12 mouse cellular contexts compared by ENCODE assay signal in genomic region chr11:115092140-115092539, GRCm38 (mm10). TPM values are rescaled to one million over a fixed set of nuclear protein-coding genes. Genes with fewer than 3 reads are reported as not detected.
DNase-seq lines count a peak whose midpoint lies in the region; ATAC-seq and TF ChIP-seq lines count a peak whose summit lies in the region.
"Had no signal": no experiment of that assay in that cellular context is flagged by ENCODE, and none has a peak within 500 bp of the region (broad histone marks: within the 10 kb centered on the region; RNA-seq: fewer than 3 reads in every experiment).

No protein-coding gene starts in this region.

- 0 out of 2 replicates have a peak, but pooled peaks cover 4% of the 10 kb centered on the region for H3K4me1 ChIP-seq in intestine, embryonic 14.5 days (replicated peaks; ENCODE audit: control insufficient read depth, insufficient read depth, low read length)
- no peaks in the 10 kb centered on the region for H3K4me1 ChIP-seq in intestine, postnatal 0 days (replicated peaks; ENCODE audit: control insufficient read depth, insufficient read depth, low read length)
- peaks cover 10% of the 10 kb centered on the region for H3K4me1 ChIP-seq in embryonic facial prominence, embryonic 13.5 days
- H3K4me1 ChIP-seq in hindbrain, embryonic 11.5 days (replicated peaks; ENCODE audit: control insufficient read depth, insufficient read depth, low read length): peaks cover 2% of the 10 kb centered on the region; the same call in 1 of the 2 replicates
- no peaks in the 10 kb centered on the region; the same call in 1 of the 2 replicates for H3K4me1 ChIP-seq in midbrain, embryonic 14.5 days (ENCODE audit: control insufficient read depth, insufficient read depth, low read length)

- no peak for ATAC-seq in intestine, embryonic 14.5 days (replicated peaks; ENCODE audit: low FRiP score, low TSS enrichment, low read depth)
- no peak for ATAC-seq in intestine, postnatal 0 days
- no peak for ATAC-seq in embryonic facial prominence, embryonic 13.5 days (ENCODE audit: insufficient number of reproducible peaks, insufficient read depth, low FRiP score, low TSS enrichment, low read depth)
- ATAC-seq in hindbrain, embryonic 11.5 days (ENCODE audit: low FRiP score): no peak
- no peak for ATAC-seq in midbrain, embryonic 14.5 days (ENCODE audit: low FRiP score, low TSS enrichment)
- ATAC-seq in granulocyte monocyte progenitor cell, adult 5-6 weeks (replicated peaks; ENCODE audit: poor library complexity, severe bottlenecking): no peak

- no peak overlapping the region; the same call in 1 of the 2 replicates for H3K4me3 ChIP-seq in intestine, embryonic 14.5 days (ENCODE audit: low read depth, low read length)
- H3K4me3 ChIP-seq in intestine, postnatal 0 days (ENCODE audit: low read depth, low read length): no peak overlapping the region
- 0 out of 2 replicates have a peak overlapping the region, but pooled peaks have one; percentile 4 for H3K4me3 ChIP-seq in embryonic facial prominence, embryonic 13.5 days
- peak overlapping the region; percentile 27; the same call in 1 of the 2 replicates for H3K4me3 ChIP-seq in hindbrain, embryonic 11.5 days (ENCODE audit: low read depth, low read length)
- no peak overlapping the region for H3K4me3 ChIP-seq in midbrain, embryonic 14.5 days (replicated peaks; ENCODE audit: low read depth, low read length)

- H3K9me3 ChIP-seq in intestine, embryonic 14.5 days (ENCODE audit: control insufficient read depth, low read length): 0 out of 2 replicates have a peak, but pooled peaks cover 3% of the 10 kb centered on the region
- H3K9me3 ChIP-seq in intestine, postnatal 0 days (ENCODE audit: control insufficient read depth): no peaks in the 10 kb centered on the region
- 0 out of 2 replicates have a peak, but pooled peaks cover 3% of the 10 kb centered on the region for H3K9me3 ChIP-seq in embryonic facial prominence, embryonic 13.5 days
- no peaks in the 10 kb centered on the region for H3K9me3 ChIP-seq in hindbrain, embryonic 11.5 days (ENCODE audit: control insufficient read depth, low read length)
- no peaks in the 10 kb centered on the region for H3K9me3 ChIP-seq in midbrain, embryonic 14.5 days (ENCODE audit: control insufficient read depth, low read length)

- no peak overlapping the region for H3K9ac ChIP-seq in intestine, embryonic 14.5 days (ENCODE audit: low read length)
- H3K9ac ChIP-seq in intestine, postnatal 0 days (ENCODE audit: low read depth, low read length): no peak overlapping the region
- no peak overlapping the region for H3K9ac ChIP-seq in embryonic facial prominence, embryonic 13.5 days
- H3K9ac ChIP-seq in hindbrain, embryonic 11.5 days (ENCODE audit: low read depth, low read length): no peak overlapping the region
- no peak overlapping the region; the same call in 1 of the 2 replicates for H3K9ac ChIP-seq in midbrain, embryonic 14.5 days (replicated peaks; ENCODE audit: low read length)

- H3K27ac ChIP-seq in intestine, embryonic 14.5 days (ENCODE audit: low read depth): no peak overlapping the region
- no peak overlapping the region for H3K27ac ChIP-seq in intestine, postnatal 0 days (ENCODE audit: low read depth, low read length)
- no peak overlapping the region for H3K27ac ChIP-seq in embryonic facial prominence, embryonic 13.5 days
- H3K27ac ChIP-seq in hindbrain, embryonic 11.5 days (ENCODE audit: low read depth, low read length): no peak overlapping the region
- no peak overlapping the region for H3K27ac ChIP-seq in midbrain, embryonic 14.5 days (replicated peaks; ENCODE audit: low read depth, low read length)

- no peak for DNase-seq in intestine, embryonic 14.5 days (ENCODE audit: low spot score)
- DNase-seq in hindbrain, embryonic 11.5 days (ENCODE audit: low spot score): no peak
- DNase-seq in midbrain, embryonic 14.5 days: no peak
- DNase-seq in adrenal gland, adult 2 months: no peak
- DNase-seq in layer of hippocampus, postnatal 14 days (ENCODE audit: low spot score in 2 of 2): no peak
- DNase-seq: heart, adult 18-20 months; left cerebral cortex, postnatal 4 days; lung, adult 18-20 months had no signal

- peaks cover 20% of the 10 kb centered on the region for H3K27me3 ChIP-seq in intestine, embryonic 14.5 days (replicated peaks; ENCODE audit: control insufficient read depth, insufficient read depth, low read length)
- H3K27me3 ChIP-seq in intestine, postnatal 0 days (replicated peaks; ENCODE audit: control insufficient read depth, insufficient read depth, low read length): peaks cover 19% of the 10 kb centered on the region; the same call in 1 of the 2 replicates
- peaks cover 44% of the 10 kb centered on the region for H3K27me3 ChIP-seq in embryonic facial prominence, embryonic 13.5 days
- peaks cover 24% of the 10 kb centered on the region for H3K27me3 ChIP-seq in hindbrain, embryonic 11.5 days (ENCODE audit: control insufficient read depth, insufficient read depth, low read length)
- H3K27me3 ChIP-seq in midbrain, embryonic 14.5 days (ENCODE audit: control insufficient read depth, insufficient read depth, low read length): peaks cover 17% of the 10 kb centered on the region

- H3K36me3 ChIP-seq in intestine, embryonic 14.5 days (ENCODE audit: control insufficient read depth, insufficient read depth, low read length): no peaks in the 10 kb centered on the region
- H3K36me3 ChIP-seq in intestine, postnatal 0 days (ENCODE audit: control insufficient read depth, insufficient read depth): no peaks in the 10 kb centered on the region
- H3K36me3 ChIP-seq in embryonic facial prominence, embryonic 13.5 days: no peaks in the 10 kb centered on the region
- no peaks in the 10 kb centered on the region for H3K36me3 ChIP-seq in hindbrain, embryonic 11.5 days (ENCODE audit: control insufficient read depth, insufficient read depth, low read length)
- H3K36me3 ChIP-seq in midbrain, embryonic 14.5 days (ENCODE audit: control insufficient read depth, insufficient read depth, low read length): no peaks in the 10 kb centered on the region

- peak overlapping the region; percentile 32 for H3K4me2 ChIP-seq in intestine, embryonic 14.5 days (ENCODE audit: low read length)
- H3K4me2 ChIP-seq in intestine, postnatal 0 days (replicated peaks; ENCODE audit: low read depth): no peak overlapping the region
- H3K4me2 ChIP-seq in embryonic facial prominence, embryonic 13.5 days: peak overlapping the region; percentile 48
- H3K4me2 ChIP-seq in hindbrain, embryonic 11.5 days (replicated peaks; ENCODE audit: low read depth, low read length): peak overlapping the region; percentile 48
- peak overlapping the region; percentile 53 for H3K4me2 ChIP-seq in midbrain, embryonic 14.5 days (ENCODE audit: low read length)

- no peak for TF ChIP-seq CTCF in intestine, postnatal 0 days (IDR thresholded peaks at IDR 0.05; ENCODE audit: low read depth)

- 17% methylated on average over 4 of the region's 4 CpGs for WGBS in intestine, embryonic 14.5 days
- 24% methylated on average over 4 of the region's 4 CpGs for WGBS in intestine, postnatal 0 days
- 15% methylated on average over 4 of the region's 4 CpGs for WGBS in embryonic facial prominence, embryonic 13.5 days
- 9% methylated on average over 4 of the region's 4 CpGs for WGBS in hindbrain, embryonic 11.5 days
- WGBS in midbrain, embryonic 14.5 days: 16% methylated on average over 4 of the region's 4 CpGs

RNA-seq across cellular contexts. Expression of gene Rab37, which starts 0.9 kb away (rescaled TPM):
- polyA plus RNA-seq in intestine, embryonic 14.5 days (2014; fragmentation: Nextera tagmentation; extraction: Ambion mirVana): 3.3 and 5.0 TPM in 2 replicates
- polyA plus RNA-seq in intestine, postnatal 0 days (2015; fragmentation: Nextera tagmentation; extraction: Ambion mirVana): 3.7 and 3.9 TPM in 2 replicates
- polyA plus RNA-seq in embryonic facial prominence, embryonic 13.5 days (2015; fragmentation: Nextera tagmentation; extraction: Ambion mirVana): 0.89 and 0.98 TPM in 2 replicates
- polyA plus RNA-seq in hindbrain, embryonic 11.5 days (2014; fragmentation: Nextera tagmentation; extraction: Ambion mirVana): 0.42 and 0.85 TPM in 2 replicates
- polyA plus RNA-seq in midbrain, embryonic 14.5 days (2014; fragmentation: Nextera tagmentation; extraction: Ambion mirVana): 0.26 and 0.83 TPM in 2 replicates
- total RNA-seq in adrenal gland, adult 2 months (2021): under 1 TPM; 0.55 to 0.58 TPM
- polyA plus RNA-seq in adrenal gland, adult 2 months (2012; rRNA removed): 0.15 and 0.36 TPM in 2 replicates
- total RNA-seq in layer of hippocampus, postnatal 14 days (2021): 1 to 10 TPM; 1.6 to 5.1 TPM
- total RNA-seq in granulocyte monocyte progenitor cell, adult 5-6 weeks (2014; fragmentation: Nextera tagmentation): 6.5 and 15.1 TPM in 2 replicates
- total RNA-seq in granulocyte monocyte progenitor cell, adult 5-6 weeks (2017): 7.1 and 10.0 TPM in 2 replicates

RNA-seq across cellular contexts. Expression of gene Cd300e, which starts 30.2 kb away (rescaled TPM):
- 0.08 and 0.19 TPM in 2 replicates for polyA plus RNA-seq in intestine, embryonic 14.5 days (2014; fragmentation: Nextera tagmentation; extraction: Ambion mirVana)
- 0.09 and 0.13 TPM in 2 replicates for polyA plus RNA-seq in intestine, postnatal 0 days (2015; fragmentation: Nextera tagmentation; extraction: Ambion mirVana)
- not detected in 2 replicates for polyA plus RNA-seq in embryonic facial prominence, embryonic 13.5 days (2015; fragmentation: Nextera tagmentation; extraction: Ambion mirVana)
- not detected in 2 replicates for polyA plus RNA-seq in hindbrain, embryonic 11.5 days (2014; fragmentation: Nextera tagmentation; extraction: Ambion mirVana)
- polyA plus RNA-seq in midbrain, embryonic 14.5 days (2014; fragmentation: Nextera tagmentation; extraction: Ambion mirVana): not detected in 2 replicates
- under 1 TPM; 0.78 to 0.86 TPM for total RNA-seq in adrenal gland, adult 2 months (2021)
- 0.04 TPM in 1 of 2 replicates, not detected in the other for polyA plus RNA-seq in adrenal gland, adult 2 months (2012; rRNA removed)
- not detected for total RNA-seq in layer of hippocampus, postnatal 14 days (2021)
- not detected in 2 replicates for total RNA-seq in granulocyte monocyte progenitor cell, adult 5-6 weeks (2014; fragmentation: Nextera tagmentation)
- total RNA-seq in granulocyte monocyte progenitor cell, adult 5-6 weeks (2017): not detected in 2 replicates
- total RNA-seq: left cerebral cortex, postnatal 4 days had no signal

RNA-seq across cellular contexts. Expression of gene Cd300lf, which starts 41.7 kb away (rescaled TPM):
- 0.27 and 1.0 TPM in 2 replicates for polyA plus RNA-seq in intestine, embryonic 14.5 days (2014; fragmentation: Nextera tagmentation; extraction: Ambion mirVana)
- 1.1 and 1.3 TPM in 2 replicates for polyA plus RNA-seq in intestine, postnatal 0 days (2015; fragmentation: Nextera tagmentation; extraction: Ambion mirVana)
- polyA plus RNA-seq in embryonic facial prominence, embryonic 13.5 days (2015; fragmentation: Nextera tagmentation; extraction: Ambion mirVana): 0.38 and 0.56 TPM in 2 replicates
- 0.22 TPM in 1 of 2 replicates, not detected in the other for polyA plus RNA-seq in hindbrain, embryonic 11.5 days (2014; fragmentation: Nextera tagmentation; extraction: Ambion mirVana)
- not detected in 2 replicates for polyA plus RNA-seq in midbrain, embryonic 14.5 days (2014; fragmentation: Nextera tagmentation; extraction: Ambion mirVana)
- total RNA-seq in adrenal gland, adult 2 months (2021): under 1 TPM; 0.55 to 0.90 TPM
- polyA plus RNA-seq in adrenal gland, adult 2 months (2012; rRNA removed): 1.00 and 1.3 TPM in 2 replicates
- total RNA-seq in layer of hippocampus, postnatal 14 days (2021): under 1 TPM; 0.35 to 0.76 TPM
- not detected in 2 replicates for total RNA-seq in granulocyte monocyte progenitor cell, adult 5-6 weeks (2014; fragmentation: Nextera tagmentation)
- 0.46 and 2.8 TPM in 2 replicates for total RNA-seq in granulocyte monocyte progenitor cell, adult 5-6 weeks (2017)

RNA-seq across cellular contexts. Expression of gene Cd300ld3, which starts 43.9 kb away (rescaled TPM):
- not detected in 2 replicates for polyA plus RNA-seq in intestine, embryonic 14.5 days (2014; fragmentation: Nextera tagmentation; extraction: Ambion mirVana)
- polyA plus RNA-seq in intestine, postnatal 0 days (2015; fragmentation: Nextera tagmentation; extraction: Ambion mirVana): not detected in 2 replicates
- polyA plus RNA-seq in embryonic facial prominence, embryonic 13.5 days (2015; fragmentation: Nextera tagmentation; extraction: Ambion mirVana): not detected in 2 replicates
- polyA plus RNA-seq in hindbrain, embryonic 11.5 days (2014; fragmentation: Nextera tagmentation; extraction: Ambion mirVana): not detected in 2 replicates
- not detected in 2 replicates for polyA plus RNA-seq in midbrain, embryonic 14.5 days (2014; fragmentation: Nextera tagmentation; extraction: Ambion mirVana)
- total RNA-seq in adrenal gland, adult 2 months (2021): 10 to 100 TPM in 1 of 2 experiments, 1 to 10 TPM in 1; 4.0 to 10.5 TPM
- polyA plus RNA-seq in adrenal gland, adult 2 months (2012; rRNA removed): 10.6 and 11.2 TPM in 2 replicates
- not detected for total RNA-seq in layer of hippocampus, postnatal 14 days (2021)
- not detected in 2 replicates for total RNA-seq in granulocyte monocyte progenitor cell, adult 5-6 weeks (2014; fragmentation: Nextera tagmentation)
- not detected in 2 replicates for total RNA-seq in granulocyte monocyte progenitor cell, adult 5-6 weeks (2017)

RNA-seq across cellular contexts. Expression of gene Cd300ld5, which starts 54.6 kb away (rescaled TPM):
- not detected in 2 replicates for polyA plus RNA-seq in intestine, embryonic 14.5 days (2014; fragmentation: Nextera tagmentation; extraction: Ambion mirVana)
- polyA plus RNA-seq in intestine, postnatal 0 days (2015; fragmentation: Nextera tagmentation; extraction: Ambion mirVana): not detected in 2 replicates
- not detected in 2 replicates for polyA plus RNA-seq in embryonic facial prominence, embryonic 13.5 days (2015; fragmentation: Nextera tagmentation; extraction: Ambion mirVana)
- not detected in 2 replicates for polyA plus RNA-seq in hindbrain, embryonic 11.5 days (2014; fragmentation: Nextera tagmentation; extraction: Ambion mirVana)
- polyA plus RNA-seq in midbrain, embryonic 14.5 days (2014; fragmentation: Nextera tagmentation; extraction: Ambion mirVana): not detected in 2 replicates
- total RNA-seq in adrenal gland, adult 2 months (2021): 1 to 10 TPM; 5.0 to 8.0 TPM
- polyA plus RNA-seq in adrenal gland, adult 2 months (2012; rRNA removed): 0.49 and 0.68 TPM in 2 replicates
- total RNA-seq in layer of hippocampus, postnatal 14 days (2021): 1 to 10 TPM; 2.3 to 2.8 TPM
- not detected in 2 replicates for total RNA-seq in granulocyte monocyte progenitor cell, adult 5-6 weeks (2014; fragmentation: Nextera tagmentation)
- total RNA-seq in granulocyte monocyte progenitor cell, adult 5-6 weeks (2017): not detected in 2 replicates
- polyA plus RNA-seq: small intestine, adult 2 months had no signal

Comparison
In these comparisons a context has a peak if more than half of its experiments do, and no peak if none do; other contexts are left out.
1. H3K4me3 ChIP-seq: peak in embryonic facial prominence, embryonic 13.5 days (single experiment) and hindbrain, embryonic 11.5 days (single experiment); none in intestine, embryonic 14.5 days (single experiment), intestine, postnatal 0 days (single experiment) and midbrain, embryonic 14.5 days (single experiment).